Mouse (Mus musculus): Measurements from ENCODE around the gene Gm3591. TPM values are rescaled to one million over a fixed set of nuclear protein-coding genes. Genes with fewer than 3 reads are reported as not detected.

Gene Gm3591
- polyA plus RNA-seq (2012; rRNA removed; ENCODE audit: low replicate concordance): 0.26 and 2.8 TPM in 2 replicates

GRCm38 (mm10) chr14:6412382-6412781 lies at the start of gene Gm3591:
Gm3591 (minus strand) TSS chr14:6412482.

GRCm38 (mm10) chr14:6444511-6444910 lies 32.2 kb upstream of the Gm3591 start, which contains the start of gene Gm3594:
Gm3594 (minus strand) TSS chr14:6444611.

GRCm38 (mm10) chr14:6390219-6390618 lies 22.1 kb downstream of the Gm3591 start, which contains the start of gene Gm16440:
Gm16440 (minus strand) TSS chr14:6390319.

Other genes starting within 250 kb of the Gm3591 start
- gene Gm21560, start 193.2 kb downstream of the Gm3591 start, polyA plus RNA-seq (2012; rRNA removed; ENCODE audit: low replicate concordance): not detected in 2 replicates
- 3.5 TPM in 1 of 2 replicates, not detected in the other for gene Gm3411, start 125.2 kb downstream of the Gm3591 start, polyA plus RNA-seq (2012; rRNA removed; ENCODE audit: low replicate concordance)
- not detected in 2 replicates for gene Gm21103, start 107.6 kb downstream of the Gm3591 start, polyA plus RNA-seq (2012; rRNA removed; ENCODE audit: low replicate concordance)
- not detected in 2 replicates for gene Gm3618, start 68.8 kb downstream of the Gm3591 start, polyA plus RNA-seq (2012; rRNA removed; ENCODE audit: low replicate concordance)
- not detected in 2 replicates for gene Gm16440, start 22.2 kb downstream of the Gm3591 start, polyA plus RNA-seq (2012; rRNA removed; ENCODE audit: low replicate concordance)
- gene Gm3594, start 32.1 kb upstream of the Gm3591 start, polyA plus RNA-seq (2012; rRNA removed; ENCODE audit: low replicate concordance): not detected in 2 replicates
- gene Gm8356, start 124.8 kb upstream of the Gm3591 start, polyA plus RNA-seq (2012; rRNA removed; ENCODE audit: low replicate concordance): not detected in 2 replicates
- gene Gm3629, start 178.1 kb upstream of the Gm3591 start, polyA plus RNA-seq (2012; rRNA removed; ENCODE audit: low replicate concordance): 0.08 and 0.36 TPM in 2 replicates
- not detected in 2 replicates for gene Gm3460, start 209.9 kb upstream of the Gm3591 start, polyA plus RNA-seq (2012; rRNA removed; ENCODE audit: low replicate concordance)